Mouse (Mus musculus): ENCODE results near the gene Hp1bp3. TPM values are rescaled to one million over a fixed set of nuclear protein-coding genes. Genes with fewer than 3 reads are reported as not detected.

The Hp1bp3 gene
- polyA plus RNA-seq, 1 experiment: 17.1 TPM

DNA sequence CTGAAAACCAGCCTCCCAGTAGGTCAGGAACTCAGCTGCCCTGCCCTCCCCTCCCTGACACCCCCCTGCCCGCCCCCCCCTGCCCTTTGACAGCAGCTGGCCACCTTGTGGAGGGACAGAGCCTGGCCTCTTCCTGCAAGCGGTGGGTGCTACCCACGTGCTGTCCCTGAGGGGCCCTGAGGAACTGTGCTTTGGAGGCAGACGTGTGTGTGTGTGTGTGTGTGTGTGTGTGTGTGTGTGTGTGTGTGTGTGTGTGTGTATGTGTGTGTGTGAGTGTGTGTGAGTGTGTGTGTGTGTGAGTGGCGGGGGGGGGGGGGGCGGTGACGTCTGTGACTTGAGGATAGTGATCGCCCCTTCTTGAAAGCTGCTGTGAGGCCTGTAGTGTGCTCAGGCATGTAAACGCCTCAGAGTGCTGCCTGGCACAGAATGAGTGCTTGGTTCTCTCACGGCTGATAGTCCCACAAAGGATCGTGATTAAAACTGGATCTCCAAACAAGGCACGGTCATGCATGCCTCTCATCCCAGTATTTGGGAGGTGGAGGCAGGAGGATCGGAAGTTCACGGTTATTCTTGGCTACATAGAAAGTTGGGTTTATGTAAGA, 78.0 kb downstream of the Hp1bp3 start:
- no peaks in the 10 kb centered on the region for H3K27me3 ChIP-seq (ENCODE audit: control insufficient read depth, insufficient read depth, low read length)
- no peaks in the 10 kb centered on the region for H3K4me1 ChIP-seq (ENCODE audit: control insufficient read depth, insufficient read depth, low read length)
- no peak overlapping the region for H3K27ac ChIP-seq (ENCODE audit: control insufficient read depth, insufficient read depth, low read depth, low read length)
- no peak overlapping the region for H3K4me3 ChIP-seq (ENCODE audit: control insufficient read depth, low read depth, low read length)
- TF ChIP-seq CTCF (IDR thresholded peaks at IDR 0.05; ENCODE audit: control insufficient read depth, insufficient read depth, insufficient replicate concordance, low read depth, low read length): no peak
- TF ChIP-seq POLR2A (IDR thresholded peaks at IDR 0.05; ENCODE audit: control insufficient read depth, low read depth, low read length): no peak
- H3K36me3 ChIP-seq (ENCODE audit: control insufficient read depth, insufficient read depth, low read length): no peaks in the 10 kb centered on the region

Other genes starting within 250 kb of the Hp1bp3 start
- 251 and 280 TPM in 2 replicates for gene Eif4g3, start 223.3 kb upstream of the Hp1bp3 start, polyA plus RNA-seq (2012; rRNA removed)
- gene Sh2d5, start 34.1 kb downstream of the Hp1bp3 start, polyA plus RNA-seq (2012; rRNA removed): 1.1 TPM in 2 replicates
- gene Kif17, start 34.1 kb downstream of the Hp1bp3 start, polyA plus RNA-seq (2012; rRNA removed): 224 and 276 TPM in 2 replicates
- 156 and 177 TPM in 2 replicates for gene Ddost, start 88.4 kb downstream of the Hp1bp3 start, polyA plus RNA-seq (2012; rRNA removed)
- 134 and 160 TPM in 2 replicates for gene Pink1, start 110.0 kb downstream of the Hp1bp3 start, polyA plus RNA-seq (2012; rRNA removed)
- gene Cda, start 151.7 kb downstream of the Hp1bp3 start, polyA plus RNA-seq (2012; rRNA removed): 0.13 and 0.61 TPM in 2 replicates
- not detected in 2 replicates for gene Fam43b, start 180.2 kb downstream of the Hp1bp3 start, polyA plus RNA-seq (2012; rRNA removed)
- 54.2 and 74.1 TPM in 2 replicates for gene Mul1, start 218.4 kb downstream of the Hp1bp3 start, polyA plus RNA-seq (2012; rRNA removed)
- 34.4 and 38.9 TPM in 2 replicates for gene Camk2n1, start 238.0 kb downstream of the Hp1bp3 start, polyA plus RNA-seq (2012; rRNA removed)

All from testis, adult 2 months (tissue).